28 mouse cellular contexts compared by ENCODE assay signal in genomic region chr7:36175296-36175695, GRCm38 (mm10).
DNase-seq lines count a peak whose midpoint lies in the region; ATAC-seq lines count a peak whose summit lies in the region.
"Had no signal": no experiment of that assay in that cellular context is flagged by ENCODE, and none has a peak within 500 bp of the region (broad histone marks: within the 10 kb centered on the region; RNA-seq: fewer than 3 reads in every experiment).

No protein-coding gene starts in this region.

- H3K4me3 ChIP-seq in megakaryocyte, embryonic 14.5 days (replicated peaks), result peak overlapping the region; percentile 64
- H3K4me3 ChIP-seq: heart, embryonic 15.5 days; limb, embryonic 12.5 days; liver, embryonic 15.5 days; midbrain, embryonic 12.5 days; myocyte; neural tube, embryonic 12.5 days had no signal

- H3K27me3 ChIP-seq in megakaryocyte, embryonic 14.5 days (replicated peaks), result no peaks in the 10 kb centered on the region
- H3K27me3 ChIP-seq: CH12.LX; heart, embryonic 15.5 days; limb, embryonic 12.5 days; liver, embryonic 15.5 days; midbrain, embryonic 12.5 days; neural tube, embryonic 12.5 days had no signal

- DNase-seq in layer of hippocampus, adult 18-20 months (ENCODE audit: low spot score in 2 of 2), result peak; percentile 29 to 60
- no peak for DNase-seq in layer of hippocampus, adult 9-10 months (ENCODE audit: low spot score)
- peak; percentile 64 for DNase-seq in layer of hippocampus, adult 9-11 months
- peak; percentile 21 for DNase-seq in right cerebral cortex, postnatal 25 days
- DNase-seq: adrenal gland, adult 2 months; B cell, adult 2 months; cerebellum, adult 9-10 months; cerebellum, postnatal 36 days; gastrocnemius, postnatal 10 days; kidney, adult 18-20 months; kidney, postnatal 36 days; lung, embryonic 14.5 days; lung, postnatal 14 days; thymus, adult 2 months; thymus, postnatal 36 days had no signal

- no peaks in the 10 kb centered on the region for H3K4me1 ChIP-seq in megakaryocyte, embryonic 14.5 days
- H3K4me1 ChIP-seq: heart, embryonic 15.5 days; liver, embryonic 15.5 days; midbrain, embryonic 12.5 days; neural tube, embryonic 12.5 days had no signal

- no peaks in the 10 kb centered on the region for H3K36me3 ChIP-seq in megakaryocyte, embryonic 14.5 days (replicated peaks; ENCODE audit: low read length)
- H3K36me3 ChIP-seq: heart, embryonic 15.5 days; limb, embryonic 12.5 days; liver, embryonic 15.5 days; midbrain, embryonic 12.5 days; neural tube, embryonic 12.5 days had no signal

- no peak for ATAC-seq in megakaryocyte, adult 5-6 weeks (ENCODE audit: poor library complexity, severe bottlenecking)
- ATAC-seq in CD4-positive, CD25-positive, alpha-beta regulatory T cell, adult 4 months, result no peak
- ATAC-seq: activated CD4-positive, CD25-positive, alpha-beta regulatory T cell, adult 4 months; forebrain, embryonic 14.5 days; hindbrain, embryonic 16.5 days had no signal

- H3K9me3 ChIP-seq in megakaryocyte, embryonic 14.5 days, result peaks cover 39% of the 10 kb centered on the region
- H3K9me3 ChIP-seq: heart, embryonic 15.5 days; liver, embryonic 15.5 days; midbrain, embryonic 12.5 days; neural tube, embryonic 12.5 days had no signal
